Mouse (Mus musculus): ENCODE results near the gene Zfp110. TPM values are rescaled to one million over a fixed set of nuclear protein-coding genes. Genes with fewer than 3 reads are reported as not detected.
A peak's percentile ranks its signal among the peaks of the same experiment; 100 is the strongest.
"Not testable (repeated sequence)": the region's sequence is repeated elsewhere in the genome, so short reads cannot be mapped to it uniquely, and the experiment has no call there.

Zfp110 gene
- polyA plus RNA-seq, 1 experiment from 2014 or later, result 29.4 TPM

DNA sequence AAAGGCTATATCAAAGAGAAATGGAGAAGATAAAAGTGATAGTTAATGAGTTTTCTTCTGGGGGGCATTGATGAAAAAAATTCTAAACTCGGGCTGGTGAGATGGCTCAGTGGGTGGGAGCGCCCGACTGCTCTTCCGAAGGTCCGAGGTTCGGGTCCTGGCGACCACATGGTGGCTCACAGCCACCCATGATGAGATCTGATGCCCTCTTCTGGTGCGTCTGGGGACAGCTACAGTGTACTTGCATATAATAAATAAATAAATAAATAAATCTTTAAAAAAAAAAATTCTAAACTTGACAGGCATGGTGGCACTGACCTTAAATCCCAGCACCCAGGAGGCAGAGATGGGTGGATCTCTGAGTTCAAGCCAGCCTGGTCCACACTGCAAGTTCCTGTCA, 19.0 kb upstream of the Zfp110 start:
- DNase-seq (ENCODE audit: low spot score) (no peak), ATAC-seq (ENCODE audit: insufficient read depth, low FRiP score, low TSS enrichment) (no peak)
- Histone ChIP-seq H3K27ac (ENCODE audit: low read depth, low read length) (no peak overlapping the region), H3K9ac (ENCODE audit: low read length) (no peak overlapping the region), H3K27me3 (ENCODE audit: control insufficient read depth, insufficient read depth, low read length) (no peaks in the 10 kb centered on the region), H3K9me3 (ENCODE audit: control insufficient read depth, low read length) (peaks cover 25% of the 10 kb centered on the region), H3K4me3 (ENCODE audit: low read depth, low read length) (no peak overlapping the region), H3K36me3 (ENCODE audit: control insufficient read depth, insufficient read depth, low read length) (peaks cover 19% of the 10 kb centered on the region), H3K4me1 (ENCODE audit: control insufficient read depth, insufficient read depth, low read length) (0 out of 2 replicates have a peak, but pooled peaks cover 4% of the 10 kb centered on the region), H3K4me2 (ENCODE audit: low read depth) (no peak overlapping the region)
- 97% methylated on average over 8 of the region's 8 CpGs for WGBS

DNA sequence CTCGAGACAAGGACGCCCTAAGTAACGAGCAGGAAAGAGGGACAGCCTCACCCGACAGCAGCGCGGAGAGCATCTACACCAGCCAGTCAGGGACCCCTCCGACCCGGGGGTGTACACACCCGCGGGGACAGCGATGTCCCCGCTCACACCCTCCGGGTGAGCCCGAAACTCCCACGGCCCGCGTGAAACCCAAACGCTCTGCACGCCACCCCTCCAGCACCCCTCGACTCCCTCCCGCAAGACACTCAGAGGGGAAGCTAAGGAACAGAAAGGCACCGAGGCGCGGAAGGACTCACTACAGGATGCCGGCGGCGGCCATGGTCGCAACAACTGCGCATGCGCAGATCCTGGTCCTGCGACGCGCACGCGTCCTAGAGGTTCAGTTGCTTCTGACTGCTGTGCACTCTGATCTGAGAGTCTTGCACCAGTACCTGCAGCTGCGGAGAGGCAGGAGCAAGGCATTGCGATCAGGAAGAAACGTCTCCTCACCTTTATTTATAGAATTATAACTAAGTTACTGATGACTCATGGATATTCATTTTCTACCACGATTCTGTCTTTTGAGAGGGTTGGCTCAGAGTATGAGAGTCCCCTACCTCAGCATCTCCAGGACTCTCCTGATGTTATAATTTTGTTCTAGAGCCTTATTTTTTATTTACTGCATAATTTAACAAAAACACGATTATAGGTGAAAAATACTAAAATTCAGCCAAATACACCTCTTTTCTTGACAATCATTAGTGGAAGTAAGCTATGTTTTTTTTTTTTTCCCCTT, 15.9 kb upstream of the Zfp110 start, which contains the start of gene Zfp329:
TSS of gene Zfp329 (minus strand) at position 338 of the 775 bp plus-strand sequence.
- WGBS, result under 1% methylated on average over 40 of the region's 40 CpGs
- peak; percentile 96 for ATAC-seq (ENCODE audit: insufficient read depth, low FRiP score, low TSS enrichment)
- peaks cover 10% of the 10 kb centered on the region for H3K9me3 ChIP-seq (ENCODE audit: control insufficient read depth, low read length)

DNA sequence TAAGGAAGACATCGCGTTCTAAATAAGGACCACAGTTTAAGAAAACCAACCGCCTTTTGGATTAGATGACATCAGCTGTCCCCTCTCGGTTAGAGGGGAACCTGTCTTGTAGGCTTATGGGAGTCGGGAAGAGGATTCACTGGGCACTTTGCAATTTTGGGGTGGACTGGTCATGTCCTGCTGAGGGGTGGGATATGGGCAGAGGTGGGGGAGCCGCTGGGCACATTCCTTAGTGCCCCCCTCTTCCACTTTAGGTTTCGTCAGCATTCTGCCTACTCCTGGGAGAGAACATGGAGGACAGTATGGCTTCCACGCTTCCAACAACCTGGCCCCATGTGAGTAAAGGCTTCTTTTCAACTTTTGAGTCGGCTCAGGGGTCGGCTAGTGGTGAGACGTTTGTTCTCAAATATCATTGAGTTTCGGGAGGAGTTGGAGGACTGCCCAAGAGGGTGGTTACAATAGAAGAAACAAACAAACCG, 671 bp downstream of the Zfp110 start:
- H3K27me3 ChIP-seq (ENCODE audit: control insufficient read depth, insufficient read depth, low read length), result no peaks in the 10 kb centered on the region
- DNase-seq (ENCODE audit: low spot score) (no peak), ATAC-seq (ENCODE audit: insufficient read depth, low FRiP score, low TSS enrichment) (peak; percentile 58)
- H3K9ac ChIP-seq (ENCODE audit: low read length), result peak overlapping the region; percentile 60
- no peaks in the 10 kb centered on the region for H3K4me1 ChIP-seq (ENCODE audit: control insufficient read depth, insufficient read depth, low read length)
- peaks cover 20% of the 10 kb centered on the region for H3K36me3 ChIP-seq (ENCODE audit: control insufficient read depth, insufficient read depth, low read length)
- peak overlapping the region; percentile 43 for H3K4me2 ChIP-seq (ENCODE audit: low read depth)
- peaks cover 23% of the 10 kb centered on the region for H3K9me3 ChIP-seq (ENCODE audit: control insufficient read depth, low read length)
- 45% methylated on average over 13 of the region's 13 CpGs for WGBS
- H3K4me3 ChIP-seq (ENCODE audit: low read depth, low read length), result peak overlapping the region; percentile 41
- no peak overlapping the region for H3K27ac ChIP-seq (ENCODE audit: low read depth, low read length)

More for the DNA sequence above, 15.9 kb upstream of the Zfp110 start, which contains the start of gene Zfp329:
- Histone ChIP-seq H3K27ac (ENCODE audit: low read depth, low read length) (peak within 1 kb of the TSS; percentile 77), H3K27me3 (ENCODE audit: control insufficient read depth, insufficient read depth, low read length) (no peaks in the 10 kb centered on the region), H3K36me3 (ENCODE audit: control insufficient read depth, insufficient read depth, low read length) (peaks cover 7% of the 10 kb centered on the region; the same call in 1 of the 2 replicates), H3K4me3 (ENCODE audit: low read depth, low read length) (peak within 1 kb of the TSS; percentile 76), H3K4me1 (ENCODE audit: control insufficient read depth, insufficient read depth, low read length) (0 out of 2 replicates have a peak, but pooled peaks cover 4% of the 10 kb centered on the region), H3K9ac (ENCODE audit: low read length) (peak within 1 kb of the TSS; percentile 89), H3K4me2 (ENCODE audit: low read depth) (peak within 1 kb of the TSS; percentile 56)
- DNase-seq (ENCODE audit: low spot score), result peak; percentile 94

DNA sequence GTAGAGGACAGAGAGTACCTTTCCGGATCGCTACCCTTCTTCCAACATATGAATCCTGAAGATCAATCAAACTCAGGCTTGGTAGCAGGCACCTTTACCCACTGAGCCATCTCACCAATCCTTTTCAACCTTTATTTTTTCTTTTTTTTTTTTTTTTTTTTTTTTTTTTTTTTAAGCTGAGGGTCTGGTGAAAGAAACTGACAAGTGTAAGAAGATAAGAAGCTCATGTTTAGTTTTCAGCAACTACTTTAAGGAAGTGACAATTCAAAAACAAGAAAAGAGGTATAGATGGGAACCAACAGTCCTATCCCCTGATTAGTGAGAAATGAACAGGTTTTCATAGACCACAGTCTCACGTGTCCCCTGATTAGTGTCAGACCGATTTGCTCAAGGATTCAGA, 1.2 kb downstream of the Zfp110 start:
- H3K9me3 ChIP-seq (ENCODE audit: control insufficient read depth, low read length), result peaks cover 25% of the 10 kb centered on the region
- WGBS, result 97% methylated on average over 4 of the region's 4 CpGs
- H3K27ac ChIP-seq (ENCODE audit: low read depth, low read length), result no peak overlapping the region
- H3K4me1 ChIP-seq (ENCODE audit: control insufficient read depth, insufficient read depth, low read length), result no peaks in the 10 kb centered on the region
- H3K4me3 ChIP-seq (ENCODE audit: low read depth, low read length), result peak overlapping the region; percentile 41
- H3K36me3 ChIP-seq (ENCODE audit: control insufficient read depth, insufficient read depth, low read length), result peaks cover 21% of the 10 kb centered on the region
- H3K27me3 ChIP-seq (ENCODE audit: control insufficient read depth, insufficient read depth, low read length), result no peaks in the 10 kb centered on the region
- H3K9ac ChIP-seq (ENCODE audit: low read length), result no peak overlapping the region
- ATAC-seq (ENCODE audit: insufficient read depth, low FRiP score, low TSS enrichment) (no peak), DNase-seq (ENCODE audit: low spot score) (no peak)
- H3K4me2 ChIP-seq (ENCODE audit: low read depth), result peak overlapping the region; percentile 43

DNA sequence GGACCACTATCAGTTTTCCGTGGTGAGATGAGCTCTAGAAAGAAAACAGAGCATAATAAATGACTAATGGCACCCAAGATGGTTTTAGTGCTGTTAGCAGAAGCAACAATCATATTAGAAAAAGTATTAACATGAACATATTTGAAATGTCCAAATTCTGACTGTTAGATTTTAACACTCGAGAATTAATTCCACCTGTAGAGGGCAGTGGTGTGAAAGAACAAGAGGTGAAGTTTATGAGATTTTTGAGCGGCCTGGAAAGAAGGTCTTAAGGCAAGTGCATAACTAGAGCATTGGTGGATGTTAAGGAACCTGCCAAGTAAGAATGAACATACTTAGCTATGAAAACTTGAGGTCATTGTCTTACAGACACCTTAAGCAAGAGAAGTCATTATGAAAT, 39.7 kb downstream of the Zfp110 start:
- no peak overlapping the region for H3K4me3 ChIP-seq (ENCODE audit: low read depth, low read length)
- no peak overlapping the region for H3K4me2 ChIP-seq (ENCODE audit: low read depth)
- 33% methylated on average over 3 of the region's 3 CpGs for WGBS
- H3K27me3 ChIP-seq (ENCODE audit: control insufficient read depth, insufficient read depth, low read length), result no peaks in the 10 kb centered on the region
- H3K9me3 ChIP-seq (ENCODE audit: control insufficient read depth, low read length), result no peaks in the 10 kb centered on the region
- no peak overlapping the region for H3K9ac ChIP-seq (ENCODE audit: low read length)
- H3K36me3 ChIP-seq (ENCODE audit: control insufficient read depth, insufficient read depth, low read length), result no peaks in the 10 kb centered on the region
- DNase-seq (ENCODE audit: low spot score) (no peak), ATAC-seq (ENCODE audit: insufficient read depth, low FRiP score, low TSS enrichment) (no peak)
- H3K4me1 ChIP-seq (ENCODE audit: control insufficient read depth, insufficient read depth, low read length), result no peaks in the 10 kb centered on the region
- H3K27ac ChIP-seq (ENCODE audit: low read depth, low read length), result no peak overlapping the region

DNA sequence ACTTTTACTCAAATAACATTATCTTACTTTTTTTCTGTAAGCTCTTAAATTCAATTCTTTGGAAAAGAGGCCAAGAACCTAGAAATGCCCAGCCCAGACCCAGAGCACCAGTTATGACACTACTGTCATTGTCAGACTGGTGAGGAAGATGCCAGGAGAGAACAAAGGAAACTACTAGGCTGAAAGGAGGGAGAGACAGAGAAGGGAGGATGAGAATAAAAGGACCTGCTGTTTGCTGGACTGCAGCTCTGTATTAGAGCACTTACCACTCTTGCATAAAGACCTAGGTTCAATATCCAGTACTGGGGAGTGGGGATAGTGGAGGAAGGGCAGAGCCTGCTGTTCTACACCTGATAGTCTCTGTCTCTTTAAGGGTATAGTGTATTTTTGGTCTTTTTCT, 45.5 kb downstream of the Zfp110 start:
- Histone ChIP-seq H3K4me1 (ENCODE audit: control insufficient read depth, insufficient read depth, low read length) (peaks cover 7% of the 10 kb centered on the region; the same call in 1 of the 2 replicates), H3K4me3 (ENCODE audit: low read depth, low read length) (no peak overlapping the region), H3K9ac (ENCODE audit: low read length) (no peak overlapping the region), H3K27me3 (ENCODE audit: control insufficient read depth, insufficient read depth, low read length) (no peaks in the 10 kb centered on the region), H3K27ac (ENCODE audit: low read depth, low read length) (no peak overlapping the region), H3K9me3 (ENCODE audit: control insufficient read depth, low read length) (no peaks in the 10 kb centered on the region), H3K4me2 (ENCODE audit: low read depth) (no peak overlapping the region), H3K36me3 (ENCODE audit: control insufficient read depth, insufficient read depth, low read length) (peaks cover 2% of the 10 kb centered on the region; the same call in 1 of the 2 replicates)
- ATAC-seq (ENCODE audit: insufficient read depth, low FRiP score, low TSS enrichment), result no peak
- no peak for DNase-seq (ENCODE audit: low spot score)

DNA sequence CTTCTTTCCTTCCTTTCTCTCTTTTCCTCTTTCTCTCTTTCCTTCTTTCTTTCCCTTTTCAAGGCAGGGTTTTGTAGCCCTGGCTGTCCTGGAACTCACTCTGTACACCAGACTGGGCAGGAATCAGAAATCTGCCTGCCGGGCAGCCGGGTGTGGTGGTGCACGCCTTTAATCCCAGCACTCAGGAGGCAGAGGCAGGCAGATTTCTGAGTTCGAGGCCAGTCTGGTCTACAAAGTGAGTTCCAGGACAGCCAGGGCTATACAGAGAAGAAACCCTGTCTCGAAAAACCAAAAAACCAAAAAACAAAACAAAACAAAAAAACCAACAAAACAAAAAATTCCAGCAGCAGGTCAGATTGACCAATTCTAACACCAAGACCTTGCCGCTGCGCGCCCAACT, 45.9 kb downstream of the Zfp110 start:
- Histone ChIP-seq H3K4me2 (ENCODE audit: low read depth) (peak overlapping the region; percentile 66), H3K9ac (ENCODE audit: low read length) (0 out of 2 replicates have a peak overlapping the region, but pooled peaks have one; percentile 33), H3K4me3 (ENCODE audit: low read depth, low read length) (peak overlapping the region; percentile 68)
- not testable (repeated sequence) for H3K27me3 ChIP-seq (ENCODE audit: control insufficient read depth, insufficient read depth, low read length); H3K9me3 ChIP-seq (ENCODE audit: control insufficient read depth, low read length); H3K36me3 ChIP-seq (ENCODE audit: control insufficient read depth, insufficient read depth, low read length); H3K27ac ChIP-seq (ENCODE audit: low read depth, low read length); H3K4me1 ChIP-seq (ENCODE audit: control insufficient read depth, insufficient read depth, low read length); DNase-seq (ENCODE audit: low spot score)
- 0 out of 2 replicates have a peak, but pooled peaks have one; percentile 16 for ATAC-seq (ENCODE audit: insufficient read depth, low FRiP score, low TSS enrichment)
- 48% methylated on average over 8 of the region's 8 CpGs for WGBS

DNA sequence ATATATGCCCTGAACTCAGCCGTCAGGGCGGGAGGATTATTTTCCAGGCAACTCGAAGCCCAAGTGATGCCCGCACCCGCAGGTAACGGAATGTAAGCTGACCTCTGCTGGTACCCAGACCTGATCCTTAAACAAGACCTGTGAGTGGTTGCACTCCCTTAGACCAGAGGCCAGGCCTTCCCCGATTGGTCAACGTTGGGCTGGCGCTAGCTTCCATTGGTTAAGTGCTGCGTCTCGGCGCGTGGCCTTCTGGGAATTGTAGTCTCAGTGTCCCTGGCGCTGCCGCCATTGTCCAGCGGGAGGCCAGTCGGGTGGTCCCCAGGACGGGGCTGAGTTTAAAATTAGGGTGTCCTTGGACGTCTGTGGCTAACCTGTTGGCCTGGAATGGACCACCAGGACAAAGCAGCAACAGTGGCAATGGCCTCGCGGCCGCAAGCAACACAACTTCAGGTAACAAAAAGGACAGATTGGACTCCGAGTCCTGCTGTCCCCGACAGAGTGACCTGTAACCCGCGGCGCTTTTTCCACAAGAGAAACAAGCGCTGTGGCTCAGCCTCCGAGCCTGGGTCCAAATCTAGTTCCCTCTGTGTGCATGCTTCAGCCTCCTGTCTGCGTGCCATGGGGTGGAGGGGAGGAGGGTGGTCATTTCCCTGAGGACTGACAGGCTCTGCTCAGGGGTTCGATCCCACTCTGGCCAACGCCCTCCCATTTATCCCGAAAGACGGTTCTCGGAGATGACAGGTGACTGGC, 46.5 kb downstream of the Zfp110 start, which contains the start of gene Zfp128:
TSS of gene Zfp128 (plus strand) at position 267 of the 750 bp plus-strand sequence.
- Histone ChIP-seq H3K9ac (ENCODE audit: low read length) (peak within 1 kb of the TSS; percentile 73), H3K9me3 (ENCODE audit: control insufficient read depth, low read length) (no peaks in the 10 kb centered on the region), H3K4me1 (ENCODE audit: control insufficient read depth, insufficient read depth, low read length) (peaks cover 7% of the 10 kb centered on the region; the same call in 1 of the 2 replicates), H3K27me3 (ENCODE audit: control insufficient read depth, insufficient read depth, low read length) (no peaks in the 10 kb centered on the region), H3K27ac (ENCODE audit: low read depth, low read length) (no peak within 1 kb of the TSS), H3K4me3 (ENCODE audit: low read depth, low read length) (peak within 1 kb of the TSS; percentile 68), H3K36me3 (ENCODE audit: control insufficient read depth, insufficient read depth, low read length) (peaks cover 5% of the 10 kb centered on the region; the same call in 1 of the 2 replicates), H3K4me2 (ENCODE audit: low read depth) (peak within 1 kb of the TSS; percentile 66)
- DNase-seq (ENCODE audit: low spot score), result peak; percentile 95
- WGBS, result 1% methylated on average over 35 of the region's 35 CpGs
- ATAC-seq (ENCODE audit: insufficient read depth, low FRiP score, low TSS enrichment), result peak; percentile 99

Data from neural tube, embryonic 11.5 days (tissue).